18 mouse cellular contexts compared by ENCODE assay signal in genomic region chr5:24024957-24025356, GRCm38 (mm10).
"Had no signal": no experiment of that assay in that cellular context is flagged by ENCODE, and none has a peak within 500 bp of the region (broad histone marks: within the 10 kb centered on the region; RNA-seq: fewer than 3 reads in every experiment).

No protein-coding gene starts in this region.

- H3K9me3 ChIP-seq: liver, embryonic 13.5 days; midbrain, embryonic 12.5 days; midbrain, embryonic 15.5 days; neural tube, embryonic 12.5 days; neural tube, embryonic 15.5 days; stomach, embryonic 15.5 days had no signal

- H3K4me2 ChIP-seq: liver, embryonic 13.5 days; midbrain, embryonic 12.5 days; midbrain, embryonic 15.5 days; neural tube, embryonic 12.5 days; neural tube, embryonic 15.5 days; stomach, embryonic 15.5 days had no signal

- H3K27me3 ChIP-seq: liver, embryonic 13.5 days; midbrain, embryonic 12.5 days; midbrain, embryonic 15.5 days; neural tube, embryonic 12.5 days; neural tube, embryonic 15.5 days; stomach, embryonic 15.5 days had no signal

- H3K27ac ChIP-seq: hindbrain, postnatal 0 days; left cerebral cortex, adult 2 months; liver, embryonic 13.5 days; midbrain, embryonic 12.5 days; midbrain, embryonic 15.5 days; neural tube, embryonic 12.5 days; neural tube, embryonic 15.5 days; stomach, embryonic 15.5 days had no signal

- H3K4me3 ChIP-seq: left cerebral cortex, adult 2 months; liver, embryonic 13.5 days; midbrain, embryonic 12.5 days; midbrain, embryonic 15.5 days; neural tube, embryonic 12.5 days; neural tube, embryonic 15.5 days; stomach, embryonic 15.5 days had no signal

- DNase-seq: kidney, adult 8-10 months; kidney, postnatal 36 days; layer of hippocampus, postnatal 36 days; liver, embryonic 13.5 days; lung, postnatal 36 days; right cerebral cortex, adult 18-20 months; right cerebral cortex, postnatal 14 days; spleen, adult 18-20 months; thymus, postnatal 25 days had no signal

- ATAC-seq: hindbrain, postnatal 0 days; inflammation-experienced regulatory T-cells, adult 6 months; intestine, embryonic 16.5 days; midbrain, embryonic 15.5 days had no signal

- H3K36me3 ChIP-seq: midbrain, embryonic 15.5 days; neural tube, embryonic 12.5 days; neural tube, embryonic 15.5 days; stomach, embryonic 15.5 days had no signal

- H3K9ac ChIP-seq: liver, embryonic 13.5 days; midbrain, embryonic 12.5 days; midbrain, embryonic 15.5 days; neural tube, embryonic 12.5 days; neural tube, embryonic 15.5 days; stomach, embryonic 15.5 days had no signal
